Mouse (Mus musculus): ENCODE data around the gene Zkscan16. TPM values are rescaled to one million over a fixed set of nuclear protein-coding genes. Genes with fewer than 3 reads are reported as not detected.

Gene Zkscan16
- polyA plus RNA-seq, 1 experiment from 2014 or later, result 1.1 TPM

GRCm38 (mm10) chr4:58942942-58943341 lies 486 bp upstream of the Zkscan16 start:
- H3K4me2 ChIP-seq, result peak overlapping the region; percentile 86
- ATAC-seq (ENCODE audit: insufficient number of reproducible peaks, insufficient read depth, low FRiP score, low TSS enrichment, low read depth), result no peak
- H3K27me3 ChIP-seq, result peaks cover 13% of the 10 kb centered on the region
- peaks cover 16% of the 10 kb centered on the region for H3K4me1 ChIP-seq (replicated peaks)
- H3K27ac ChIP-seq, result 0 out of 2 replicates have a peak overlapping the region, but pooled peaks have one; percentile 7
- no peaks in the 10 kb centered on the region; the same call in 1 of the 2 replicates for H3K36me3 ChIP-seq
- no peaks in the 10 kb centered on the region for H3K9me3 ChIP-seq
- WGBS, result 82% methylated on average over 4 of the region's 4 CpGs
- peak overlapping the region; percentile 74 for H3K4me3 ChIP-seq (replicated peaks)
- H3K9ac ChIP-seq (replicated peaks), result 0 out of 2 replicates have a peak overlapping the region, but pooled peaks have one; percentile 76

GRCm38 (mm10) chr4:58944206-58944553 lies 752 bp downstream of the Zkscan16 start:
- Histone ChIP-seq H3K36me3 (no peaks in the 10 kb centered on the region; the same call in 1 of the 2 replicates), H3K4me1 (replicated peaks) (peaks cover 16% of the 10 kb centered on the region), H3K4me2 (peak overlapping the region; percentile 86), H3K9me3 (no peaks in the 10 kb centered on the region), H3K4me3 (replicated peaks) (peak overlapping the region; percentile 74), H3K27me3 (peaks cover 13% of the 10 kb centered on the region), H3K9ac (replicated peaks) (peak overlapping the region; percentile 76; the same call in 1 of the 2 replicates), H3K27ac (no peak overlapping the region)
- WGBS, result 24% methylated on average over 6 of the region's 6 CpGs
- no peak for ATAC-seq (ENCODE audit: insufficient number of reproducible peaks, insufficient read depth, low FRiP score, low TSS enrichment, low read depth)

DNA sequence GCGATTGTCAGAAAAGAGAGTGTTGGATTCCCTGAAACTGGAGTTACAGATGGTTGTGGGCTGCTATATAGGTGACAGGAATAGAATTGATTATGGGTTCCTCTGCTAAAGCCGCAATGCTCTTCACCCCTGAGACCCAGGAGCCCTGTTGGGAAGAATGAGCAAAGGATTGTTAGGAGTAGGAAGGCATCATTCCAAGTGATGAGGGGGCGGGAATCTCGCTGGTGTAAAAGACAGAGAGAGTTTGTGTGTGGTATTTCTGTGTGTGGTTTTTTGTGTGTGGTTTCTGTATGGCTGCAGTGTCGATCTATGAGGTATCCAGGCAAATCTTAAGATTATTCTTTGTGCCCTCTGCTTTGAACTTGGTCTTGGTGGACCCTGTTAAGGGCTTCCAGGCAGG lies 1.3 kb downstream of the Zkscan16 start:
- Histone ChIP-seq H3K9me3 (no peaks in the 10 kb centered on the region), H3K27ac (no peak overlapping the region), H3K27me3 (peaks cover 13% of the 10 kb centered on the region), H3K4me1 (replicated peaks) (peaks cover 16% of the 10 kb centered on the region), H3K4me3 (replicated peaks) (peak overlapping the region; percentile 74; the same call in 1 of the 2 replicates), H3K9ac (replicated peaks) (peak overlapping the region; percentile 76; the same call in 1 of the 2 replicates), H3K36me3 (no peaks in the 10 kb centered on the region; the same call in 1 of the 2 replicates), H3K4me2 (peak overlapping the region; percentile 86)
- WGBS, result 65% methylated on average over 5 of the region's 5 CpGs
- ATAC-seq (ENCODE audit: insufficient number of reproducible peaks, insufficient read depth, low FRiP score, low TSS enrichment, low read depth), result no peak

- Histone ChIP-seq H3K4me2 (no peak overlapping the region), H3K27ac (no peak overlapping the region), H3K9ac (replicated peaks) (no peak overlapping the region), H3K4me3 (replicated peaks) (no peak overlapping the region), H3K27me3 (peaks cover 13% of the 10 kb centered on the region), H3K36me3 (peaks cover 6% of the 10 kb centered on the region; the same call in 1 of the 2 replicates), H3K9me3 (no peaks in the 10 kb centered on the region), H3K4me1 (replicated peaks) (peaks cover 9% of the 10 kb centered on the region)
- 82% methylated on average over 4 of the region's 4 CpGs for WGBS
- ATAC-seq (ENCODE audit: insufficient number of reproducible peaks, insufficient read depth, low FRiP score, low TSS enrichment, low read depth), result no peak
Observed at GRCm38 (mm10) chr4:58948391-58948790, 5.0 kb downstream of the Zkscan16 start.

GRCm38 (mm10) chr4:58952630-58953029 lies 9.2 kb downstream of the Zkscan16 start:
- Histone ChIP-seq H3K9ac (replicated peaks) (no peak overlapping the region), H3K4me1 (replicated peaks) (no peaks in the 10 kb centered on the region), H3K36me3 (peaks cover 21% of the 10 kb centered on the region), H3K27ac (no peak overlapping the region), H3K9me3 (no peaks in the 10 kb centered on the region), H3K4me2 (no peak overlapping the region), H3K27me3 (no peaks in the 10 kb centered on the region), H3K4me3 (replicated peaks) (no peak overlapping the region)
- WGBS, result 88% methylated on average over 11 of the region's 11 CpGs
- no peak for ATAC-seq (ENCODE audit: insufficient number of reproducible peaks, insufficient read depth, low FRiP score, low TSS enrichment, low read depth)

GRCm38 (mm10) chr4:58961719-58962118 lies 18.3 kb downstream of the Zkscan16 start:
- H3K4me1 ChIP-seq (replicated peaks), result no peaks in the 10 kb centered on the region
- no peak overlapping the region for H3K27ac ChIP-seq
- no peaks in the 10 kb centered on the region for H3K9me3 ChIP-seq
- H3K4me3 ChIP-seq (replicated peaks), result no peak overlapping the region
- peaks cover 10% of the 10 kb centered on the region for H3K36me3 ChIP-seq
- ATAC-seq (ENCODE audit: insufficient number of reproducible peaks, insufficient read depth, low FRiP score, low TSS enrichment, low read depth), result no peak
- no peaks in the 10 kb centered on the region for H3K27me3 ChIP-seq
- no peak overlapping the region for H3K9ac ChIP-seq (replicated peaks)
- H3K4me2 ChIP-seq, result no peak overlapping the region
- 90% methylated on average over 15 of the region's 15 CpGs for WGBS

GRCm38 (mm10) chr4:58963271-58963670 lies 19.8 kb downstream of the Zkscan16 start:
- H3K27ac ChIP-seq, result no peak overlapping the region
- no peaks in the 10 kb centered on the region for H3K9me3 ChIP-seq
- no peak for ATAC-seq (ENCODE audit: insufficient number of reproducible peaks, insufficient read depth, low FRiP score, low TSS enrichment, low read depth)
- no peaks in the 10 kb centered on the region for H3K36me3 ChIP-seq
- 86% methylated on average over 4 of the region's 4 CpGs for WGBS
- H3K9ac ChIP-seq (replicated peaks), result no peak overlapping the region
- H3K4me1 ChIP-seq (replicated peaks), result no peaks in the 10 kb centered on the region
- H3K27me3 ChIP-seq, result no peaks in the 10 kb centered on the region
- no peak overlapping the region for H3K4me2 ChIP-seq
- H3K4me3 ChIP-seq (replicated peaks), result no peak overlapping the region

DNA sequence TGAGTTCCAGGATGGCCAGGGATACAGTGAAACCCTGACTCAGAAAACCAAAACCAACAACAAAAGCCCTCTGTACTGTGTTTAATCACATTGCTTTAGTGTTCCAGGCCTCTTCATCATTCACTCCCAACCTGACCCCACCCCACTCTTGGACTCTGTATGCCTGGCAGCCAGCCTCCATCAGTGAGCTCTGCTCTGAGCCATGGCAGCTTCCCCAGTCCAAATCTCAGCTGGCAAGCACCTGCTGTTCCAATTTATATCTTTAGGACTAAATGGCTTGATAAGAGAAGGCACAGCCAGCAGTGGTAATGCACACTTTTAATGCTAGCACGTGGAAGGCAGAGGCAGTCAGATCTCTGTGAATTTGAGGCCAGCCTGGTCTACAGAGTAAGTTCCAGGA lies 21.7 kb downstream of the Zkscan16 start:
- Histone ChIP-seq H3K36me3 (peaks cover under 1% of the 10 kb centered on the region; the same call in 1 of the 2 replicates), H3K9me3 (no peaks in the 10 kb centered on the region), H3K27me3 (no peaks in the 10 kb centered on the region), H3K27ac (no peak overlapping the region), H3K4me1 (replicated peaks) (no peaks in the 10 kb centered on the region), H3K4me3 (replicated peaks) (no peak overlapping the region), H3K4me2 (no peak overlapping the region), H3K9ac (replicated peaks) (no peak overlapping the region)
- 90% methylated on average over 1 of the region's 1 CpGs for WGBS
- no peak for ATAC-seq (ENCODE audit: insufficient number of reproducible peaks, insufficient read depth, low FRiP score, low TSS enrichment, low read depth)

DNA sequence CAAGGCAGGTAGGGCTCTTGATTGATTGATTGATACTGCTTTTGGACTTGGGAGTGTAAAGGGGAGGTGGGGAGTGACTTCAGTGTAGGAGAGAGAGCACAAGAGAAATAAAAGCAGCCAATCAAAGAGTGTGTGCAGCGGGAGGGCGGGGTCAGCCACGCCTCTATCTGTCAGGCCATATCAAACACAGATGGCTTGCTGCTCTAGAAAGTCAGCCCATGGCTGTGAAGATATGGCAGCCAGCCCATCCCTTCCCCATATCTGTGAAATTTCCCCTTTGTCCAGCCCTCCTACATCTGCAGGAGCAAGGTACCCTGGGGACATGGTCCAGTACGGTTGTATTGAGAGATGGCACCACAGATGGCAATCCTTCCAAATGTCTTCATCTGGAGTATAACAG lies 27.2 kb downstream of the Zkscan16 start:
- Histone ChIP-seq H3K27me3 (no peaks in the 10 kb centered on the region), H3K9me3 (no peaks in the 10 kb centered on the region), H3K36me3 (peaks cover 29% of the 10 kb centered on the region), H3K9ac (replicated peaks) (no peak overlapping the region), H3K27ac (no peak overlapping the region), H3K4me3 (replicated peaks) (no peak overlapping the region), H3K4me2 (no peak overlapping the region), H3K4me1 (replicated peaks) (no peaks in the 10 kb centered on the region)
- no peak for ATAC-seq (ENCODE audit: insufficient number of reproducible peaks, insufficient read depth, low FRiP score, low TSS enrichment, low read depth)
- 80% methylated on average over 4 of the region's 4 CpGs for WGBS

DNA sequence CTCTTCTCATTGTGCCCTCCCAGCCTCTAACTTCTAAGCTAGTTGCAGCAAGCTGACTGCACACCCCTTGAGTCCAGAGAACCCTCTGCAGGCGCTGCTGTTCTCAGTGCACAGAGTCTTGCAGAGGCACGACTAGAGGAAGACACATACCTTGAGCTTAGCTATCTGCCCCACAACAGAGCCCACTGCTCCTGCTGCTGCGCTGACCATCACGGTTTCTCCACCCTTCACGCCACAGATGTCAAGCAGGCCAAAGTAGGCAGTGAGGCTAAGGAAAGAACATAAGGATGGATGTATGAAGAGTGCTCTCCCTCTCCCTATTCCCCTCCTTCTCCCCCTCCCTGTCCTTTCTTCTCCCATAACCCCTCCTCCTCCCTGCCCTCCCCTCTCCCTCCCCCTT lies 32.3 kb downstream of the Zkscan16 start:
- Histone ChIP-seq H3K9ac (replicated peaks) (no peak overlapping the region), H3K9me3 (no peaks in the 10 kb centered on the region), H3K27ac (no peak overlapping the region), H3K36me3 (peaks cover 31% of the 10 kb centered on the region), H3K4me3 (replicated peaks) (no peak overlapping the region), H3K4me2 (no peak overlapping the region), H3K4me1 (replicated peaks) (no peaks in the 10 kb centered on the region), H3K27me3 (no peaks in the 10 kb centered on the region)
- no peak for ATAC-seq (ENCODE audit: insufficient number of reproducible peaks, insufficient read depth, low FRiP score, low TSS enrichment, low read depth)
- 81% methylated on average over 5 of the region's 5 CpGs for WGBS

DNA sequence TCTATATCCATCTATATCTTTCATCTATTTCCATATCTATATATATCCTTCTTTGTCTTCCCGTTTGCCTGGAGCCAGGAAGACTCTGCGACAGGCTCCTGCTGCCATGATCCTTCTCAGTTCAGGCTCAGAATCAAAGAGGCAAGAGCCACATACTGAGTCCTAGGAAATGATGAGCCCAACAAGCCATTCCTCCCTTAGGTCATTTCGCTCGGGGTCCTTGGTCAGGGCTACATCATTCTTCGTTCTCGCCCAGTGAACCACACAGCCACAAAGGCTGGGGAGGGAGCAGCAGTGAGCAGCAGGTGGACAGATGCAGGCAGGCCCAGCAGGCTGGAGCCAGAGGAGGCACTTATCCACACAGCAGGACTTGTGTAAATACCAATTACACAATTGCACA lies 38.0 kb downstream of the Zkscan16 start:
- H3K4me1 ChIP-seq (replicated peaks), result peaks cover 5% of the 10 kb centered on the region; the same call in 1 of the 2 replicates
- no peak overlapping the region for H3K4me3 ChIP-seq (replicated peaks)
- no peaks in the 10 kb centered on the region for H3K27me3 ChIP-seq
- H3K9ac ChIP-seq (replicated peaks), result no peak overlapping the region
- H3K4me2 ChIP-seq, result no peak overlapping the region
- WGBS, result 83% methylated on average over 6 of the region's 6 CpGs
- no peak overlapping the region for H3K27ac ChIP-seq
- H3K9me3 ChIP-seq, result no peaks in the 10 kb centered on the region
- peaks cover 9% of the 10 kb centered on the region; the same call in 1 of the 2 replicates for H3K36me3 ChIP-seq
- no peak for ATAC-seq (ENCODE audit: insufficient number of reproducible peaks, insufficient read depth, low FRiP score, low TSS enrichment, low read depth)

GRCm38 (mm10) chr4:58982806-58983205 lies 39.4 kb downstream of the Zkscan16 start:
- peaks cover 4% of the 10 kb centered on the region; the same call in 1 of the 2 replicates for H3K36me3 ChIP-seq
- WGBS, result 87% methylated on average over 8 of the region's 8 CpGs

More at GRCm38 (mm10) chr4:58982806-58983205, 39.4 kb downstream of the Zkscan16 start:
- Histone ChIP-seq H3K9me3 (no peaks in the 10 kb centered on the region), H3K4me3 (replicated peaks) (no peak overlapping the region), H3K9ac (replicated peaks) (no peak overlapping the region), H3K27me3 (no peaks in the 10 kb centered on the region), H3K27ac (no peak overlapping the region), H3K4me1 (replicated peaks) (peaks cover 13% of the 10 kb centered on the region), H3K4me2 (no peak overlapping the region)
- ATAC-seq (ENCODE audit: insufficient number of reproducible peaks, insufficient read depth, low FRiP score, low TSS enrichment, low read depth), result no peak

Data from limb, embryonic 12.5 days (tissue).